Mouse (Mus musculus): ENCODE measurements at regions not wholly inside any gene's neighbourhood (a gene's known extent, or its start where the extent isn't known, plus 50 kb on each side); places are given as distances from the start of the nearest gene placed in this dataset.

- Histone ChIP-seq H3K9me3 (ENCODE audit: low read length) (no peaks in the 10 kb centered on the region), H3K4me3 (replicated peaks; ENCODE audit: low read length) (no peak overlapping the region), H3K4me1 (replicated peaks; ENCODE audit: low read depth, low read length) (no peaks in the 10 kb centered on the region), H3K27me3 (ENCODE audit: insufficient read depth, low read length) (no peaks in the 10 kb centered on the region), H3K36me3 (ENCODE audit: insufficient read depth, low read length) (no peaks in the 10 kb centered on the region)
- TF ChIP-seq POU5F1 (IDR thresholded peaks at IDR 0.05; ENCODE audit: borderline replicate concordance, low read length) (no peak), CTCF (conservative IDR thresholded peaks at IDR 0.05; ENCODE audit: low read length) (no peak), NANOG (IDR thresholded peaks at IDR 0.05; ENCODE audit: borderline replicate concordance, low read length) (no peak)
These were observed 277.2 kb upstream of the Sphkap start for GRCm38 (mm10) chr1:83685221-83685620.

- Histone ChIP-seq H3K27me3 (ENCODE audit: insufficient read depth, low read length) (no peaks in the 10 kb centered on the region), H3K4me1 (replicated peaks; ENCODE audit: low read depth, low read length) (no peaks in the 10 kb centered on the region), H3K4me3 (replicated peaks; ENCODE audit: low read length) (no peak overlapping the region), H3K9me3 (ENCODE audit: low read length) (no peaks in the 10 kb centered on the region), H3K36me3 (ENCODE audit: insufficient read depth, low read length) (no peaks in the 10 kb centered on the region)
- TF ChIP-seq POU5F1 (IDR thresholded peaks at IDR 0.05; ENCODE audit: borderline replicate concordance, low read length) (no peak), CTCF (conservative IDR thresholded peaks at IDR 0.05; ENCODE audit: low read length) (no peak), NANOG (IDR thresholded peaks at IDR 0.05; ENCODE audit: borderline replicate concordance, low read length) (no peak)
These were observed 257.3 kb upstream of the Sphkap start for GRCm38 (mm10) chr1:83665326-83665725.

GRCm38 (mm10) chr1:83661808-83662802 lies 254.1 kb upstream of the Sphkap start:
- TF ChIP-seq NANOG (IDR thresholded peaks at IDR 0.05; ENCODE audit: borderline replicate concordance, low read length) (no peak), POU5F1 (IDR thresholded peaks at IDR 0.05; ENCODE audit: borderline replicate concordance, low read length) (no peak), CTCF (conservative IDR thresholded peaks at IDR 0.05; ENCODE audit: low read length) (no peak)
- Histone ChIP-seq H3K27me3 (ENCODE audit: insufficient read depth, low read length) (no peaks in the 10 kb centered on the region), H3K4me3 (replicated peaks; ENCODE audit: low read length) (no peak overlapping the region), H3K9me3 (ENCODE audit: low read length) (no peaks in the 10 kb centered on the region), H3K36me3 (ENCODE audit: insufficient read depth, low read length) (no peaks in the 10 kb centered on the region), H3K4me1 (replicated peaks; ENCODE audit: low read depth, low read length) (no peaks in the 10 kb centered on the region)

GRCm38 (mm10) chr1:83653661-83654060 lies 245.7 kb upstream of the Sphkap start:
- no peaks in the 10 kb centered on the region for H3K9me3 ChIP-seq (ENCODE audit: low read length)
- H3K4me3 ChIP-seq (replicated peaks; ENCODE audit: low read length), result no peak overlapping the region
- no peaks in the 10 kb centered on the region for H3K36me3 ChIP-seq (ENCODE audit: insufficient read depth, low read length)
- no peaks in the 10 kb centered on the region for H3K27me3 ChIP-seq (ENCODE audit: insufficient read depth, low read length)
- TF ChIP-seq CTCF (conservative IDR thresholded peaks at IDR 0.05; ENCODE audit: low read length), result no peak
- no peak for TF ChIP-seq NANOG (IDR thresholded peaks at IDR 0.05; ENCODE audit: borderline replicate concordance, low read length)
- no peak for TF ChIP-seq POU5F1 (IDR thresholded peaks at IDR 0.05; ENCODE audit: borderline replicate concordance, low read length)
- H3K4me1 ChIP-seq (replicated peaks; ENCODE audit: low read depth, low read length), result no peaks in the 10 kb centered on the region

- TF ChIP-seq CTCF (conservative IDR thresholded peaks at IDR 0.05; ENCODE audit: low read length) (no peak), POU5F1 (IDR thresholded peaks at IDR 0.05; ENCODE audit: borderline replicate concordance, low read length) (no peak), NANOG (IDR thresholded peaks at IDR 0.05; ENCODE audit: borderline replicate concordance, low read length) (no peak)
- no peaks in the 10 kb centered on the region for H3K27me3 ChIP-seq (ENCODE audit: insufficient read depth, low read length)
- no peak overlapping the region for H3K4me3 ChIP-seq (replicated peaks; ENCODE audit: low read length)
- no peaks in the 10 kb centered on the region for H3K9me3 ChIP-seq (ENCODE audit: low read length)
- no peaks in the 10 kb centered on the region for H3K4me1 ChIP-seq (replicated peaks; ENCODE audit: low read depth, low read length)
- H3K36me3 ChIP-seq (ENCODE audit: insufficient read depth, low read length), result no peaks in the 10 kb centered on the region
These were observed 237.6 kb upstream of the Sphkap start for GRCm38 (mm10) chr1:83645606-83646005.

GRCm38 (mm10) chr1:83642656-83643055 lies 234.7 kb upstream of the Sphkap start:
- H3K9me3 ChIP-seq (ENCODE audit: low read length), result no peaks in the 10 kb centered on the region
- no peaks in the 10 kb centered on the region for H3K27me3 ChIP-seq (ENCODE audit: insufficient read depth, low read length)
- no peak overlapping the region for H3K4me3 ChIP-seq (replicated peaks; ENCODE audit: low read length)
- TF ChIP-seq NANOG (IDR thresholded peaks at IDR 0.05; ENCODE audit: borderline replicate concordance, low read length) (no peak), CTCF (conservative IDR thresholded peaks at IDR 0.05; ENCODE audit: low read length) (no peak), POU5F1 (IDR thresholded peaks at IDR 0.05; ENCODE audit: borderline replicate concordance, low read length) (no peak)
- no peaks in the 10 kb centered on the region for H3K4me1 ChIP-seq (replicated peaks; ENCODE audit: low read depth, low read length)
- no peaks in the 10 kb centered on the region for H3K36me3 ChIP-seq (ENCODE audit: insufficient read depth, low read length)

- no peaks in the 10 kb centered on the region for H3K9me3 ChIP-seq (ENCODE audit: low read length)
- H3K36me3 ChIP-seq (ENCODE audit: insufficient read depth, low read length), result no peaks in the 10 kb centered on the region
- H3K4me3 ChIP-seq (replicated peaks; ENCODE audit: low read length), result no peak overlapping the region
- TF ChIP-seq POU5F1 (IDR thresholded peaks at IDR 0.05; ENCODE audit: borderline replicate concordance, low read length), result no peak
- no peak for TF ChIP-seq CTCF (conservative IDR thresholded peaks at IDR 0.05; ENCODE audit: low read length)
- TF ChIP-seq NANOG (IDR thresholded peaks at IDR 0.05; ENCODE audit: borderline replicate concordance, low read length), result no peak
- no peaks in the 10 kb centered on the region for H3K27me3 ChIP-seq (ENCODE audit: insufficient read depth, low read length)
- H3K4me1 ChIP-seq (replicated peaks; ENCODE audit: low read depth, low read length), result no peaks in the 10 kb centered on the region
These were observed 228.1 kb upstream of the Sphkap start for GRCm38 (mm10) chr1:83636051-83636450.

- H3K27me3 ChIP-seq (ENCODE audit: insufficient read depth, low read length), result no peaks in the 10 kb centered on the region
- H3K4me3 ChIP-seq (replicated peaks; ENCODE audit: low read length), result no peak overlapping the region
- H3K9me3 ChIP-seq (ENCODE audit: low read length), result no peaks in the 10 kb centered on the region
- no peaks in the 10 kb centered on the region for H3K36me3 ChIP-seq (ENCODE audit: insufficient read depth, low read length)
- H3K4me1 ChIP-seq (replicated peaks; ENCODE audit: low read depth, low read length), result no peaks in the 10 kb centered on the region
- TF ChIP-seq POU5F1 (IDR thresholded peaks at IDR 0.05; ENCODE audit: borderline replicate concordance, low read length), result no peak
- no peak for TF ChIP-seq CTCF (conservative IDR thresholded peaks at IDR 0.05; ENCODE audit: low read length)
- no peak for TF ChIP-seq NANOG (IDR thresholded peaks at IDR 0.05; ENCODE audit: borderline replicate concordance, low read length)
These were observed 223.8 kb upstream of the Sphkap start for GRCm38 (mm10) chr1:83631798-83632197.

All from E14TG2a.4 (cell line).